In the genomic region with DNA sequence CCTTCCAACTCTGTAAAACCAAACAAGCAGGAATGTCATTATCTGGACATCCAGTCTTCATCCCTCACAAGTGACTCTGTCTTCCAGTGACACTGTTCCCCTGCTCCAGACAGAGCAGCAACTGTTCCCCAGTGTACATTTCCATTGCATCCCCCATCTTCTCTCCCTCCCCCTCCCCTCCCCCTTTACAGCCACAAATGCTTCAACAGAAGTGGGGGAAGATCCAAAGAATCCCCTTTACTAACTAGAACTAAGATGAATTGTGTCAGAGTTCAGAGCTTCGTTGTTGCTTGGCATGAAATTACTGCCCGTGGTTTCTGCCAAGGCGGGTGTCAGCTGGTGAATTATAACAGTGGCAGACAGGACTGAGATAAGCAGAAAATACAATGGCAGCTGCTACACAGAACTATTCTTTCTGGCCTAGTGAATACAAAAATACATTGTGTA, we compare ENCODE assay signal across 9 mouse cellular contexts.
DNase-seq lines count a peak whose midpoint lies in the region; ATAC-seq and TF ChIP-seq lines count a peak whose summit lies in the region.
"Had no signal": no experiment of that assay in that cellular context is flagged by ENCODE, and none has a peak within 500 bp of the region (broad histone marks: within the 10 kb centered on the region; RNA-seq: fewer than 3 reads in every experiment).

No protein-coding gene starts in this region.

- WGBS in stomach, embryonic 14.5 days = 21% methylated on average over 3 of the region's 3 CpGs
- 26% methylated on average over 3 of the region's 3 CpGs for WGBS in stomach, postnatal 0 days
- 9% methylated on average over 3 of the region's 3 CpGs for WGBS in kidney, adult 2 months
- 61% methylated on average over 3 of the region's 3 CpGs for WGBS in limb, embryonic 14.5 days
- WGBS in neural tube, embryonic 15.5 days = 6% methylated on average over 3 of the region's 3 CpGs

- no peak overlapping the region for H3K27ac ChIP-seq in stomach, embryonic 14.5 days (ENCODE audit: low read length)
- H3K27ac ChIP-seq in stomach, postnatal 0 days (replicated peaks) = no peak overlapping the region
- no peak overlapping the region for H3K27ac ChIP-seq in kidney, adult 2 months (ENCODE audit: insufficient read depth, low read depth, low read length)
- no peak overlapping the region for H3K27ac ChIP-seq in limb, embryonic 14.5 days (replicated peaks; ENCODE audit: low read depth, low read length)
- H3K27ac ChIP-seq in neural tube, embryonic 15.5 days (replicated peaks) = peak overlapping the region; percentile 23; the same call in 1 of the 2 replicates
- no peak overlapping the region for H3K27ac ChIP-seq in gastrocnemius, adult 2 months

- no peaks in the 10 kb centered on the region for H3K27me3 ChIP-seq in stomach, embryonic 14.5 days (ENCODE audit: control insufficient read depth, insufficient read depth, low read length)
- H3K27me3 ChIP-seq in stomach, postnatal 0 days (ENCODE audit: control insufficient read depth, insufficient read depth, low read length) = no peaks in the 10 kb centered on the region
- no peaks in the 10 kb centered on the region for H3K27me3 ChIP-seq in kidney, adult 2 months (replicated peaks; ENCODE audit: control insufficient read depth, insufficient read depth, low read length)
- H3K27me3 ChIP-seq in limb, embryonic 14.5 days (ENCODE audit: control insufficient read depth, insufficient read depth, low read length) = no peaks in the 10 kb centered on the region
- H3K27me3 ChIP-seq in neural tube, embryonic 15.5 days (replicated peaks) = no peaks in the 10 kb centered on the region
- H3K27me3 ChIP-seq: Patski had no signal

- no peak for TF ChIP-seq CTCF in stomach, postnatal 0 days (IDR thresholded peaks at IDR 0.05; ENCODE audit: low read depth)
- no peak for TF ChIP-seq CTCF in kidney, adult 2 months (conservative IDR thresholded peaks at IDR 0.05; ENCODE audit: insufficient read depth, insufficient read length, low read depth, low read length)
- TF ChIP-seq CTCF in gastrocnemius, adult 2 months (IDR thresholded peaks at IDR 0.05) = no peak

- no peak for DNase-seq in stomach, postnatal 0 days (ENCODE audit: low spot score)
- peak; percentile 8 for DNase-seq in embryo, embryonic 9.5 days (ENCODE audit: extremely low spot score)
- peak; percentile 57 for DNase-seq in kidney, adult 2 months
- DNase-seq in limb, embryonic 14.5 days (ENCODE audit: low spot score) = peak; percentile 30
- no peak for DNase-seq in gastrocnemius, adult 2 months

- H3K36me3 ChIP-seq in stomach, embryonic 14.5 days (ENCODE audit: control insufficient read depth, insufficient read depth, low read length) = no peaks in the 10 kb centered on the region
- no peaks in the 10 kb centered on the region for H3K36me3 ChIP-seq in stomach, postnatal 0 days (ENCODE audit: control insufficient read depth, insufficient read depth, low read length)
- no peaks in the 10 kb centered on the region for H3K36me3 ChIP-seq in kidney, adult 2 months (ENCODE audit: control insufficient read depth, insufficient read depth, low read length)
- H3K36me3 ChIP-seq in limb, embryonic 14.5 days (ENCODE audit: control insufficient read depth, insufficient read depth, low read length) = no peaks in the 10 kb centered on the region
- no peaks in the 10 kb centered on the region for H3K36me3 ChIP-seq in neural tube, embryonic 15.5 days

- no peak for TF ChIP-seq EP300 in stomach, postnatal 0 days (optimal IDR thresholded peaks at IDR 0.05)

- TF ChIP-seq POLR2A in kidney, adult 2 months (IDR thresholded peaks at IDR 0.05; ENCODE audit: low read depth, low read length) = no peak
- no peak for TF ChIP-seq POLR2A in limb, embryonic 14.5 days (IDR thresholded peaks at IDR 0.05; ENCODE audit: borderline replicate concordance, extremely low read depth, insufficient read depth, insufficient read length)

- H3K9me3 ChIP-seq in stomach, embryonic 14.5 days (ENCODE audit: control insufficient read depth, low read depth, low read length) = no peaks in the 10 kb centered on the region
- H3K9me3 ChIP-seq in stomach, postnatal 0 days (ENCODE audit: control insufficient read depth, low read length) = no peaks in the 10 kb centered on the region
- no peaks in the 10 kb centered on the region for H3K9me3 ChIP-seq in limb, embryonic 14.5 days (ENCODE audit: control insufficient read depth, low read length)
- no peaks in the 10 kb centered on the region for H3K9me3 ChIP-seq in neural tube, embryonic 15.5 days (replicated peaks)

- no peak overlapping the region for H3K9ac ChIP-seq in stomach, embryonic 14.5 days (replicated peaks; ENCODE audit: low read depth, low read length)
- no peak overlapping the region for H3K9ac ChIP-seq in stomach, postnatal 0 days (ENCODE audit: low read length)
- H3K9ac ChIP-seq in limb, embryonic 14.5 days (ENCODE audit: low read depth, low read length, severe bottlenecking) = no peak overlapping the region
- no peak overlapping the region for H3K9ac ChIP-seq in neural tube, embryonic 15.5 days (replicated peaks)

- no peak overlapping the region for H3K4me3 ChIP-seq in stomach, embryonic 14.5 days (ENCODE audit: low read depth, low read length)
- no peak overlapping the region for H3K4me3 ChIP-seq in stomach, postnatal 0 days (ENCODE audit: low read depth, low read length)
- H3K4me3 ChIP-seq in kidney, adult 2 months (ENCODE audit: insufficient read depth, low read depth, low read length) = no peak overlapping the region
- no peak overlapping the region for H3K4me3 ChIP-seq in limb, embryonic 14.5 days (replicated peaks; ENCODE audit: low read length)
- H3K4me3 ChIP-seq in neural tube, embryonic 15.5 days (replicated peaks) = no peak overlapping the region
- no peak overlapping the region for H3K4me3 ChIP-seq in gastrocnemius, adult 2 months

- no peaks in the 10 kb centered on the region for H3K4me1 ChIP-seq in stomach, embryonic 14.5 days (ENCODE audit: control insufficient read depth, insufficient read depth, low read length)
- H3K4me1 ChIP-seq in stomach, postnatal 0 days (replicated peaks; ENCODE audit: control insufficient read depth, insufficient read depth) = no peaks in the 10 kb centered on the region
- no peaks in the 10 kb centered on the region for H3K4me1 ChIP-seq in kidney, adult 2 months (ENCODE audit: control insufficient read depth, insufficient read depth, low read length)
- no peaks in the 10 kb centered on the region for H3K4me1 ChIP-seq in limb, embryonic 14.5 days (ENCODE audit: control insufficient read depth, insufficient read depth, low read length)
- H3K4me1 ChIP-seq in neural tube, embryonic 15.5 days = peaks cover 8% of the 10 kb centered on the region

- H3K4me2 ChIP-seq in stomach, embryonic 14.5 days (replicated peaks; ENCODE audit: low read depth, low read length) = no peak overlapping the region
- H3K4me2 ChIP-seq in stomach, postnatal 0 days (replicated peaks; ENCODE audit: low read depth) = no peak overlapping the region
- no peak overlapping the region for H3K4me2 ChIP-seq in limb, embryonic 14.5 days (replicated peaks; ENCODE audit: low read depth, low read length, severe bottlenecking)
- H3K4me2 ChIP-seq in neural tube, embryonic 15.5 days = no peak overlapping the region

- intact Hi-C loops in gastrocnemius, adult 2 months (cut with DNase I) = no loop called here

- peak; percentile 46; the same call in 1 of the 2 replicates for ATAC-seq in stomach, embryonic 14.5 days (ENCODE audit: insufficient number of reproducible peaks, insufficient read depth, low FRiP score, low read depth)
- no peak for ATAC-seq in stomach, postnatal 0 days (ENCODE audit: low FRiP score, low TSS enrichment)
- ATAC-seq in limb, embryonic 14.5 days (ENCODE audit: low FRiP score, low read depth) = peak; percentile 41; the same call in 1 of the 2 replicates
- ATAC-seq in neural tube, embryonic 15.5 days (ENCODE audit: low FRiP score) = peak; percentile 68
- no peak for ATAC-seq in megakaryocyte progenitor cell, adult 5-6 weeks (replicated peaks; ENCODE audit: poor library complexity)
- ATAC-seq: Patski had no signal

Comparison
In these comparisons a context has a peak if more than half of its experiments do, and no peak if none do; other contexts are left out.
1. ATAC-seq: peak in stomach, embryonic 14.5 days (single experiment), limb, embryonic 14.5 days (single experiment) and neural tube, embryonic 15.5 days (single experiment); none in stomach, postnatal 0 days (single experiment) and megakaryocyte progenitor cell, adult 5-6 weeks (single experiment).
2. DNase-seq: peak in embryo, embryonic 9.5 days (single experiment), kidney, adult 2 months (single experiment) and limb, embryonic 14.5 days (single experiment); none in stomach, postnatal 0 days (single experiment) and gastrocnemius, adult 2 months (single experiment).